ENCODE assay signal across 10 mouse cellular contexts in the genomic region with DNA sequence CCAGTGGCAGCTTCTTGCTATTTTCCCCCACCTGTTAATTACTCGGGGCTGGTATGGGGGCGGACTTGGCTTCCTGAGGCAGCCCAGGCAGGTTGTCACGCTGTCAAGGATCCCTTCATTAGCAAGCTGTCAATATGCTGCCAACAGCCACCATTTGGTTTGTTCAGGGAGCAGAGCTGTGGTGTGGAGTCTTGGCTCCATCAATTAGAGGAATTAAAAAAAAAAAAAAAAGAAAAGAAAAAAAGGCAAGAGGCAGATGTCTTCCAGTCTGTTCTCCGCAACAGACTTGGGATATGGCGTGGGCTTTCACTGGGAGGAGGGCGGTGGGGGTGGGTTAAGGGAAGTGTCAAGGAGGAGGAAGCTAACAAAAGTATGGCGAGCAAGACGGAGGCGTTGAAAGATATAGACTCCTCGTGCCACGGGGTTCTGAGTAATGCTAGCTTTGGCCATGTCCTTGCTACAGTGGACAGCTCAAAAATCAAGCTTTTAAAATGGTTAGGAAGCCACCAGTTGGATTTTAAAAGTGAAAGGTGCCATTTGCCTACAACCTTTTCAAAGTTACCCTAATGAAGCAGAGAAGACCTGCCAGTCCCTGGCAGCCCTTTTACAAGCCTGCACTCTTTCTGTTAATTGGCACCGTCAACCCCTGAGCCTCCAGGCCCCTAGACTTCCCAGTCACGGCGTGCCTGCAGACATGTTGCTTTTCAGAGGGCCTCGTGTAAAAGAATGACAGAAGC.
A peak's percentile ranks its signal among the peaks of the same experiment; 100 is the strongest.
DNase-seq lines count a peak whose midpoint lies in the region; ATAC-seq and TF ChIP-seq lines count a peak whose summit lies in the region.
"Had no signal": no experiment of that assay in that cellular context is flagged by ENCODE, and none has a peak within 500 bp of the region (broad histone marks: within the 10 kb centered on the region; RNA-seq: fewer than 3 reads in every experiment).

No protein-coding gene starts in this region.

- H3K4me2 ChIP-seq in limb, embryonic 13.5 days (replicated peaks), result peak overlapping the region; percentile 23
- no peak overlapping the region for H3K4me2 ChIP-seq in liver, postnatal 0 days (ENCODE audit: low read depth, low read length)
- no peak overlapping the region for H3K4me2 ChIP-seq in liver, embryonic 11.5 days

- peak; percentile 98 for DNase-seq in brain, embryonic 14.5 days (ENCODE audit: low read depth)
- DNase-seq in cerebellum, postnatal 14 days, result peak; percentile 83 to 87
- peak; percentile 91 to 92 for DNase-seq in layer of hippocampus, adult 8-10 months (ENCODE audit: low spot score in 2 of 2)
- no peak for DNase-seq in gastrocnemius, postnatal 36 days
- DNase-seq in testis, postnatal 14 days (ENCODE audit: low spot score), result no peak
- DNase-seq in liver, postnatal 0 days, result no peak
- DNase-seq in liver, embryonic 11.5 days (ENCODE audit: low spot score), result no peak
- DNase-seq: gastrocnemius, postnatal 25 days had no signal

- 0 out of 2 replicates have a peak, but pooled peaks cover 3% of the 10 kb centered on the region for H3K27me3 ChIP-seq in limb, embryonic 13.5 days
- H3K27me3 ChIP-seq in liver, postnatal 0 days (ENCODE audit: insufficient read depth, low read length), result no peaks in the 10 kb centered on the region
- no peaks in the 10 kb centered on the region for H3K27me3 ChIP-seq in liver, embryonic 11.5 days (replicated peaks; ENCODE audit: control insufficient read depth, insufficient read depth, low read length)

- H3K9me3 ChIP-seq in limb, embryonic 13.5 days, result no peaks in the 10 kb centered on the region
- H3K9me3 ChIP-seq in liver, postnatal 0 days (ENCODE audit: low read length), result no peaks in the 10 kb centered on the region; the same call in 1 of the 2 replicates
- no peaks in the 10 kb centered on the region for H3K9me3 ChIP-seq in liver, embryonic 11.5 days (ENCODE audit: control insufficient read depth, low read length)

- no peak overlapping the region for H3K9ac ChIP-seq in limb, embryonic 13.5 days
- H3K9ac ChIP-seq in liver, postnatal 0 days (replicated peaks), result no peak overlapping the region
- H3K9ac ChIP-seq in liver, embryonic 11.5 days (ENCODE audit: low read depth, low read length), result no peak overlapping the region

- WGBS in limb, embryonic 13.5 days, result 18% methylated on average over 15 of the region's 15 CpGs
- WGBS in liver, postnatal 0 days (ENCODE audit: insufficient replicate concordance), result 45% methylated on average over 15 of the region's 15 CpGs
- WGBS in liver, embryonic 11.5 days, result 59% methylated on average over 15 of the region's 15 CpGs

- no peak for TF ChIP-seq EP300 in liver, postnatal 0 days (IDR thresholded peaks at IDR 0.05; ENCODE audit: low read depth)

- no peak overlapping the region for H3K27ac ChIP-seq in limb, embryonic 13.5 days
- H3K27ac ChIP-seq in liver, postnatal 0 days (ENCODE audit: low read depth), result no peak overlapping the region
- no peak overlapping the region for H3K27ac ChIP-seq in liver, embryonic 11.5 days (ENCODE audit: low read depth, low read length)
- H3K27ac ChIP-seq: kidney, postnatal 0 days had no signal

- H3K4me3 ChIP-seq in limb, embryonic 13.5 days, result no peak overlapping the region
- H3K4me3 ChIP-seq in liver, postnatal 0 days (ENCODE audit: low read depth, low read length), result no peak overlapping the region
- H3K4me3 ChIP-seq in liver, embryonic 11.5 days (ENCODE audit: low read depth, low read length), result no peak overlapping the region

- H3K4me1 ChIP-seq in limb, embryonic 13.5 days, result peaks cover 9% of the 10 kb centered on the region
- H3K4me1 ChIP-seq in liver, postnatal 0 days (ENCODE audit: insufficient read depth), result no peaks in the 10 kb centered on the region
- no peaks in the 10 kb centered on the region for H3K4me1 ChIP-seq in liver, embryonic 11.5 days (replicated peaks; ENCODE audit: control insufficient read depth, insufficient read depth, low read length)

- intact Hi-C loops in gastrocnemius, postnatal 36 days (cut with DNase I), result no loop called here

- no peak for TF ChIP-seq POLR2A in brain, embryonic 14.5 days (IDR thresholded peaks at IDR 0.05; ENCODE audit: borderline replicate concordance, extremely low read depth, insufficient read depth, insufficient read length, poor library complexity, severe bottlenecking)

- no peak for ATAC-seq in limb, embryonic 13.5 days (ENCODE audit: low FRiP score, low read depth)
- no peak for ATAC-seq in liver, postnatal 0 days
- no peak for ATAC-seq in liver, embryonic 11.5 days (replicated peaks; ENCODE audit: low FRiP score)

- H3K36me3 ChIP-seq in limb, embryonic 13.5 days, result no peaks in the 10 kb centered on the region
- no peaks in the 10 kb centered on the region for H3K36me3 ChIP-seq in liver, postnatal 0 days (replicated peaks; ENCODE audit: insufficient read depth, low read length)
- no peaks in the 10 kb centered on the region for H3K36me3 ChIP-seq in liver, embryonic 11.5 days (ENCODE audit: control insufficient read depth, insufficient read depth, low read length)

- no peak for TF ChIP-seq CTCF in brain, embryonic 14.5 days (IDR thresholded peaks at IDR 0.05; ENCODE audit: borderline replicate concordance, extremely low read depth, insufficient read depth, insufficient read length)
- TF ChIP-seq CTCF in liver, postnatal 0 days (IDR thresholded peaks at IDR 0.05; ENCODE audit: low read depth), result no peak

Comparison
In these comparisons a context has a peak if more than half of its experiments do, and no peak if none do; other contexts are left out.
1. DNase-seq: peak in brain, embryonic 14.5 days (single experiment), cerebellum, postnatal 14 days (2 of 2) and layer of hippocampus, adult 8-10 months (2 of 2); none in gastrocnemius, postnatal 36 days (0 of 2), testis, postnatal 14 days (single experiment), liver, postnatal 0 days (single experiment) and liver, embryonic 11.5 days (single experiment).